Mouse (Mus musculus): Measurements from ENCODE around the gene Psmc3ip. TPM values are rescaled to one million over a fixed set of nuclear protein-coding genes. Genes with fewer than 3 reads are reported as not detected.

Gene Psmc3ip
- polyA plus RNA-seq (2014; fragmentation: Illumina TruSeq; extraction: RNeasy Lipid Tissue Mini Kit (QIAGEN cat#74804); ENCODE audit: low replicate concordance), result 0.52 TPM

DNA sequence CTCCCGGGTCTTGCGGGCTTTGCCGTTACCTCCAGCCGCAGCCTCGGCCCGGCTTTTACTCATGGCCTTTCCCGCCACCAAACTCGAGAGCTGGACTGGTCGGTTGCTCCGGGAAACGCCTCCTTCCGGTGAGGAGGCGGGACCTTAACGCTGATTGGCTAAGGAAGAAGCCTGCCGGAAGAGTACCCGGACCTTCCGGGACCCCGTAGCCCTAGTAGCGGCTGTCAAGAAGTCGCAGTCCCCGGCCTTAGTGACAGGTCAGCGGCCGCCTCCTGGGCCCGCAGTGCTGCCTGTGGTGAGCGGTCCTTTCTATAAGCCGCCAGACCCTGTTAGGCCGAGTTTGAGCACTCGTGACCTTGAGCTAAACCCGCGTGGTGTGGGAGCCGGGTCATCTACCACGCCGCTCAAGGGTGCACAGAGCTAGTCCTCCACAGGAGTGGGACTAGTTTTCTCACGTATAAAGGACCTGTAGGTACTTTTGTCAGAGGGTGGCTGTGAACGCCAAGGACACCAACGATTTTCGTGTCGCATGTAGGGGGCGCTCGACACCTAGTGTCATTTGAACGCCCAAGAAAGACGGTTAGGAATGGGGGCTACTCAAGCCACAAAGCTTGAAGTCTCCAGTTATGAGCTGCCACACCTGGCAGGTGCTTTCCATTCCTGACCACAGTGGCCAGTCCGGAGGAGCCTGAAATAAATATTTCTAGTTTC is at the start of gene Psmc3ip:
Gene Psmc3ip, minus strand, starts transcription at position 123 of the 711 bp plus-strand sequence.

DNA sequence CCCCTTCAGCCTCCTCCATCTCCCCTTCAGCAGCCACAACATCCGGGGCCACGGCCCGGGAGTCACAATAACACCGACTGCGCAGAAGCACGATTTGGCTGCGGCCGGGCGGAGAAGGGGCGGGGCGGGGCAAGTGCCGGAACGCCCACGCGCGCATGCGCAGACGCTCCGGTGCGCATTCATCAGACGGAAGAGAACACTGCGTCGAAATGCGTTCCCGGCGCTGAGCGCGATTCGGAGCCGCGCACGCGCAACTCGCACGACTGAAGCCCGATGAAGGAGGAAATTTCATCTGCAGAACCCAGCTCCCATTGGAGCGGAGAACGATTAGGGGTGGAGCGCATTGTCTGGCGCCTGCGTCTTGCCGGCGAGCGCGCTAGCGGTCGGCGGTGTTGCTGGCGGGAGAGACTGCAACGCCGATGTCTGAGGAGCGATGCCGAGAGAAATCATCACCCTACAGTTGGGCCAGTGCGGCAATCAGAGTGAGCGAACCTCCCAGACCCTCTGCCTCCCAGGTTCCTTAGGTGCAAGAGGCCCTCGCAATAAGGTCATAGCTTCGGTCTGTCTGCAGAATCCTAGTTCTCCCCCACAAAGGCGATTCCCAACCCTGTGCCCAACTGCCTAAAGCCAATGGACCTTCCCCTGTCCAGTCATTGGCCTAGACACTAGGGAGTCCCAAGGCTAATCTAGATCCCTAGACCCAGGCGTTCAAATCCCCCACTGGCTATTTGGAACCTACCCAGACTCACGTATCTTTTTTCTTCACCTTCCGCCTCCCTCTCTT is 24.7 kb upstream of the Psmc3ip start, which contains the start of the genes Retreg3 and Tubg1:
Gene Retreg3, minus strand, starts transcription at position 133 of the 784 bp plus-strand sequence.
Gene Tubg1, plus strand, starts transcription at position 178 of the 784 bp plus-strand sequence.

DNA sequence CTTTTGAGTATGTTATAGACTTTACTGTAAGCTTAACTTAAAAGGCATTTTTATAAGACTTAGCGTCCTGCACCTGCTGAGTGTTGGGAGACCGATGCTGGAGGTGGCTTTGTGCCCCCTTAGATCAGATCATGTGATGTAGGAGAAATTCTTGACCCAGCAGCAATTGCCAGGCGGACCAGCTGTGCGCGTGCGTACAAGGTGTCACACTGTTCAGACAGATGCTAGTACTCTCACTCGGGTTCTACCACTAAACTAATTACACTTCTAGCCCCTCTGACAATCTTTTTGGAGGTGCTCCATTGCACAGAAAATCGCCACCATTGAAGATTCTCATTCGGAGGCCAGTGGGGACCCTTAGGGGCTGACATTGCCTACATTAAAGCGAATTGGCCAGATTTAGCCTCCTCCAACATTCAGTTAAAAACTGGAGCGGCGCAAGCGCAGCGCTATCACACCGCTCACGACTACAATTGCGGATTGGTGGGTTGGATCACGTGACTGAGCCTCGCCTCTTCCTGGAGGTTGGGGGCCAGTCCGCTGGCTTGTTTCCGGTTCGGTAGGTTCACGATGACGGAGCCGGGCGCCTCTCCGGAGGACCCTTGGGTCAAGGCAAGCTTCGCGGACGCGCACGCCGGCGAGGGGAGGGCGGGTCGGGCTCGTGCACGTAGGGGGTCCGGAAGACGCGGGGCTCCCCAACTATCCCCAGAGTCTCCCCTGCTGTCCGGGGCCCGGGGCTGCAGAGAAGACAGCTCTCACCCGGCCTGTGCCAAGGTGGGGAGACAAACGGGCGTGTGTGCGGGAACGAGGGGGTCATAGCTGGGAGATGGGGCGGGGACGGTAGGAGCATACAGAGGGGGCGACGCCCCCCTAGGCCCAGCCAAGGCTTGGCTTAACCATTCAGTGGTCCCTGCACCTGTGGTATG is 8.2 kb downstream of the Psmc3ip start, which contains the start of gene Mlx:
Gene Mlx, plus strand, starts transcription at position 522 of the 926 bp plus-strand sequence.

DNA sequence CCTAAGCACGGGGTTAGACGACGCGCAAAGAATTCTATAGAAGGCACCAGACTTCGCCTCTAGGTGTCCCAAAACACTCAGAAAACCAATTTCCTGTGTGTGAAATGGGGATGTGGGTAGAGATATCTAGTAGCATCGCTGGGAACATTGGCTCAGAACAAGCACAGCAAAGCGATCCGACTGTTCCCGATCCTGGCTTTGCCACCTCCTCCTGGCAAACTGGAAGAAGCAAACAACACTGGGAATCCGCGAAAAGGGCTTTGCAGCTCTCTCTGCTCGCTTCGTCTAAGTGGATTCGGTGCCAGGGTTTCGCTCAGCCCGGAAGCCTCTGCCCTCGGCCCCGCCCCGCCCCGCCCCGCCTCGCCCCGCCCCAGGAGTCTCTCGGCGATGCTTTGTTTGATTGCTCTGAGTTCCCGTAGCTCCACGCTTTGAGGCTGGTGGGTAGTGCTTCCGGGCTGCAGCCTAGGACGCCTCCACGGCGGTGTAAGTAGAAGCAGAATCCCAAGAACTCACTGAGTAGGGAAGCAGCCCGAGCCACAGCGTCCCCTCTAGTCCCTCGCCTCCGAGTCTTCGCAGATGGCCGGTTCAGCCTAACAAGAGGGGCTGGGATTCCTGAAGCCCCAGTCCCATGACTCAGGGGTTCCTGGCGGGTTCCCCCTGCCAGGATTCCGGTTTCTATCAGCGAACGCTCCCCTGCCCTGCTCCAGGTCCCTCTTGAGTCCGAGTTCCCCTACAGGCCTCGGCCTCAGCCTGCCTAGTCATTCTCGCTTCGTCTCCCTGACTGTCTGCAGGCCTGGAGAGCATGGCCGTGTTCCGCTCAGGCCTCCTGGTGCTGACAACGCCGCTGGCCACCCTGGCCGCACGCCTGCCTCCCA is 12.8 kb downstream of the Psmc3ip start, which contains the start of gene Coasy:
Gene Coasy, plus strand, starts transcription at position 358 of the 875 bp plus-strand sequence.

DNA sequence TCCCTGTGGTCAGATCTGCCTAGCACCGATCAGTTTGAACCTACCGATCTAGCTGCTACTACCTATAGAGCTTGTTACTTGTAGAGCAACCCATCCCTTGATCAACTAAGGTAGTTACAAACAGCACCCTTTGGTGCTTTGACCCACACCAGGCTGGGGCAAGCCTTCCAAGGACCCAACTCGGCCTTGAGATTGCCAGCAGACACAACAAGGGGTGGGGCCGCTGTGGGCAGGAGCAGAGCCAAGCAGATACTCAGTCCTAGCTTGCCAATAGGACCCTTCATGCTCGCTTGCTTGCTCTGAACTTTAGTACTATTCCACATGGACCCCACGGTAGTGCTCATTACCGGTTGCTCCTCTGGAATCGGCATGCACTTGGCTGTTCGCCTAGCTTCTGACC is 17.1 kb downstream of the Psmc3ip start, which contains the start of gene Hsd17b1:
Gene Hsd17b1, plus strand, starts transcription at position 291 of the 400 bp plus-strand sequence.

DNA sequence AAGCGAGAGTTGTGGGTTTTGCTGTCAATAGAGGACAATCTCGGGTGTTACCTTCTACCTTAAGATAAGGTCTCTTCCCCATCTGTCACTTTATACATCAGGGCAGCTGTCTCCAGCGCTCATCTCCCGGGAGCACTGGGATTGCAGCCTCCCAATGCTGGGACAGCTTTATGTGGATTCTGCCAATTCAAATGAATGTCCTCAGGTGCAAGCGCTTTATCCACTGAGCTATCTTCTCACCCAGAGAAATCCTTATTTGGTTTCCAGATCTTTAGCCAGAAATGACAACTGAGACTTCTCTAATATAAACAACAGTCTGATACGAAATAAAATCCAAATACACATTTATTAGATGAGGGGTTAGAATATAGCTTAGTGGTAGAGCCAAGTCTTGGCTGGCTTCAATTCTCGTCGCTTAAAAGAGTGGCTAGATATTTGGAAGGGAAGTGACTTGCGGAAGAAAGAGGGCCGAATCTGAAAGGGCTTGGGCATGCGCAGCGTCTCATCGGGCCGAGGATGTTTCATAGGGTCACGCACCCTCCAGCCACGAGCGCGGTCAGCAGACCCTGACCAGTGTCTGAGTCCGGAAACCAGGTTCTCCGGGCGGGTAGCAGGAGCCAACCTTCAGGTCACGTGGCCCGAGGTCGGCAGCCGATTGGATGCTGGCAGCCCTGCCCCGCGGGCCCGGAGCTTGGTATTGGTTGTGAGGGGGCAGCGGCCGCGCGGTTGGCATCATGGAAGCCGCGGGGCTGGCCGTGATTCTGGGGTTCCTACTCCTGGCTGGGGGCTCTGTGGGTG is 25.6 kb downstream of the Psmc3ip start, which contains the start of gene Naglu:
Gene Naglu, plus strand, starts transcription at position 622 of the 798 bp plus-strand sequence.

Other genes with a start within 250 kb of the Psmc3ip start
- gene Stat5b, start 244.7 kb downstream of the Psmc3ip start, polyA plus RNA-seq (2014; fragmentation: Illumina TruSeq; extraction: RNeasy Lipid Tissue Mini Kit (QIAGEN cat#74804); ENCODE audit: low replicate concordance), result 2.1 TPM
- gene Stat5a, start 236.1 kb downstream of the Psmc3ip start, polyA plus RNA-seq (2014; fragmentation: Illumina TruSeq; extraction: RNeasy Lipid Tissue Mini Kit (QIAGEN cat#74804); ENCODE audit: low replicate concordance), result 1.2 TPM
- gene Stat3, start 155.9 kb downstream of the Psmc3ip start, polyA plus RNA-seq (2014; fragmentation: Illumina TruSeq; extraction: RNeasy Lipid Tissue Mini Kit (QIAGEN cat#74804); ENCODE audit: low replicate concordance), result 18.7 TPM
- 15.7 TPM for gene Cavin1, start 124.5 kb downstream of the Psmc3ip start, polyA plus RNA-seq (2014; fragmentation: Illumina TruSeq; extraction: RNeasy Lipid Tissue Mini Kit (QIAGEN cat#74804); ENCODE audit: low replicate concordance)
- gene Atp6v0a1, start 86.0 kb downstream of the Psmc3ip start, polyA plus RNA-seq (2014; fragmentation: Illumina TruSeq; extraction: RNeasy Lipid Tissue Mini Kit (QIAGEN cat#74804); ENCODE audit: low replicate concordance), result 68.7 TPM
- not detected for gene Naglu, start 25.4 kb downstream of the Psmc3ip start, polyA plus RNA-seq (2014; fragmentation: Illumina TruSeq; extraction: RNeasy Lipid Tissue Mini Kit (QIAGEN cat#74804); ENCODE audit: low replicate concordance)
- not detected for gene Hsd17b1, start 17.0 kb downstream of the Psmc3ip start, polyA plus RNA-seq (2014; fragmentation: Illumina TruSeq; extraction: RNeasy Lipid Tissue Mini Kit (QIAGEN cat#74804); ENCODE audit: low replicate concordance)
- gene Coasy, start 12.9 kb downstream of the Psmc3ip start, polyA plus RNA-seq (2014; fragmentation: Illumina TruSeq; extraction: RNeasy Lipid Tissue Mini Kit (QIAGEN cat#74804); ENCODE audit: low replicate concordance), result 0.59 TPM
- gene Mlx, start 8.2 kb downstream of the Psmc3ip start, polyA plus RNA-seq (2014; fragmentation: Illumina TruSeq; extraction: RNeasy Lipid Tissue Mini Kit (QIAGEN cat#74804); ENCODE audit: low replicate concordance), result 98.3 TPM
- gene Retreg3, start 24.5 kb upstream of the Psmc3ip start, polyA plus RNA-seq (2014; fragmentation: Illumina TruSeq; extraction: RNeasy Lipid Tissue Mini Kit (QIAGEN cat#74804); ENCODE audit: low replicate concordance), result 33.3 TPM
- 0.82 TPM for gene Tubg1, start 24.5 kb upstream of the Psmc3ip start, polyA plus RNA-seq (2014; fragmentation: Illumina TruSeq; extraction: RNeasy Lipid Tissue Mini Kit (QIAGEN cat#74804); ENCODE audit: low replicate concordance)
- gene Tubg2, start 60.5 kb upstream of the Psmc3ip start, polyA plus RNA-seq (2014; fragmentation: Illumina TruSeq; extraction: RNeasy Lipid Tissue Mini Kit (QIAGEN cat#74804); ENCODE audit: low replicate concordance), result not detected
- 0.22 TPM for gene Cntnap1, start 75.1 kb upstream of the Psmc3ip start, polyA plus RNA-seq (2014; fragmentation: Illumina TruSeq; extraction: RNeasy Lipid Tissue Mini Kit (QIAGEN cat#74804); ENCODE audit: low replicate concordance)
- 0.52 TPM for gene Plekhh3, start 75.9 kb upstream of the Psmc3ip start, polyA plus RNA-seq (2014; fragmentation: Illumina TruSeq; extraction: RNeasy Lipid Tissue Mini Kit (QIAGEN cat#74804); ENCODE audit: low replicate concordance)
- not detected for gene Ccr10, start 80.0 kb upstream of the Psmc3ip start, polyA plus RNA-seq (2014; fragmentation: Illumina TruSeq; extraction: RNeasy Lipid Tissue Mini Kit (QIAGEN cat#74804); ENCODE audit: low replicate concordance)
- gene Ezh1, start 131.0 kb upstream of the Psmc3ip start, polyA plus RNA-seq (2014; fragmentation: Illumina TruSeq; extraction: RNeasy Lipid Tissue Mini Kit (QIAGEN cat#74804); ENCODE audit: low replicate concordance), result 22.1 TPM
- gene Ramp2, start 150.6 kb upstream of the Psmc3ip start, polyA plus RNA-seq (2014; fragmentation: Illumina TruSeq; extraction: RNeasy Lipid Tissue Mini Kit (QIAGEN cat#74804); ENCODE audit: low replicate concordance), result 1.6 TPM
- 73.6 TPM for gene Vps25, start 158.3 kb upstream of the Psmc3ip start, polyA plus RNA-seq (2014; fragmentation: Illumina TruSeq; extraction: RNeasy Lipid Tissue Mini Kit (QIAGEN cat#74804); ENCODE audit: low replicate concordance)
- not detected for gene Wnk4, start 165.1 kb upstream of the Psmc3ip start, polyA plus RNA-seq (2014; fragmentation: Illumina TruSeq; extraction: RNeasy Lipid Tissue Mini Kit (QIAGEN cat#74804); ENCODE audit: low replicate concordance)
- 2.6 TPM for gene Cntd1, start 183.6 kb upstream of the Psmc3ip start, polyA plus RNA-seq (2014; fragmentation: Illumina TruSeq; extraction: RNeasy Lipid Tissue Mini Kit (QIAGEN cat#74804); ENCODE audit: low replicate concordance)
- gene Coa3, start 183.7 kb upstream of the Psmc3ip start, polyA plus RNA-seq (2014; fragmentation: Illumina TruSeq; extraction: RNeasy Lipid Tissue Mini Kit (QIAGEN cat#74804); ENCODE audit: low replicate concordance), result 4.3 TPM
- 158 TPM for gene Becn1, start 206.8 kb upstream of the Psmc3ip start, polyA plus RNA-seq (2014; fragmentation: Illumina TruSeq; extraction: RNeasy Lipid Tissue Mini Kit (QIAGEN cat#74804); ENCODE audit: low replicate concordance)
- 194 TPM for gene Psme3, start 220.8 kb upstream of the Psmc3ip start, polyA plus RNA-seq (2014; fragmentation: Illumina TruSeq; extraction: RNeasy Lipid Tissue Mini Kit (QIAGEN cat#74804); ENCODE audit: low replicate concordance)
- gene Aoc2, start 229.6 kb upstream of the Psmc3ip start, polyA plus RNA-seq (2014; fragmentation: Illumina TruSeq; extraction: RNeasy Lipid Tissue Mini Kit (QIAGEN cat#74804); ENCODE audit: low replicate concordance), result 0.59 TPM
- 8.7 TPM for gene Aoc3, start 235.2 kb upstream of the Psmc3ip start, polyA plus RNA-seq (2014; fragmentation: Illumina TruSeq; extraction: RNeasy Lipid Tissue Mini Kit (QIAGEN cat#74804); ENCODE audit: low replicate concordance)